Mouse (Mus musculus): Measurements from ENCODE around the gene Egr2.

- TF ChIP-seq POLR2A (IDR thresholded peaks at IDR 0.05; ENCODE audit: low read depth, low read length) (no peak), CTCF (IDR thresholded peaks at IDR 0.05; ENCODE audit: extremely low read depth, insufficient read depth, insufficient read length, insufficient replicate concordance) (no peak)
Measured at GRCm38 (mm10) chr10:67585873-67586610, 50.8 kb downstream of the Egr2 start.
